Mouse (Mus musculus): ENCODE results near the gene Adra1b.

- TF ChIP-seq CTCF (IDR thresholded peaks at IDR 0.05) (peak; percentile 11; the same call in 1 of the 2 replicates), EP300 (IDR thresholded peaks at IDR 0.05) (peak; percentile 29; the same call in 1 of the 2 replicates)
These were observed 28.7 kb upstream of the Adra1b start for GRCm38 (mm10) chr11:43929706-43930105.

Measured in lung, postnatal 0 days (tissue).